Mouse (Mus musculus) testis, adult 2 months (tissue): ENCODE measurements around the gene Prrc2a. TPM values are rescaled to one million over a fixed set of nuclear protein-coding genes. Genes with fewer than 3 reads are reported as not detected.

Experiments
- H3K27ac ChIP-seq: fragments of 200-500 bp; 2 replicates; pipeline ENCODE4 v1.5.1; 2012; ENCODE audit warnings: low read depth, low read length; ENCODE audit not compliant: control insufficient read depth, insufficient read depth
- H3K27me3 ChIP-seq: fragments of 200-500 bp; 2 replicates; pipeline ENCODE4 v1.6.1; 2012; ENCODE audit warnings: mild to moderate bottlenecking, low read length, moderate library complexity; ENCODE audit not compliant: control insufficient read depth, insufficient read depth
- H3K36me3 ChIP-seq: fragments of 200-500 bp; 2 replicates; pipeline ENCODE4 v1.6.1; 2012; ENCODE audit warnings: mild to moderate bottlenecking, low read length; ENCODE audit not compliant: control insufficient read depth, insufficient read depth
- H3K4me1 ChIP-seq: fragments of 200-500 bp; 2 replicates; pipeline ENCODE4 v1.6.1; 2012; ENCODE audit warnings: low read length; ENCODE audit not compliant: control insufficient read depth, insufficient read depth
- H3K4me3 ChIP-seq: fragments of 200-500 bp; 2 replicates; pipeline ENCODE4 v1.5.1; 2012; ENCODE audit warnings: low read depth, mild to moderate bottlenecking, low read length, moderate library complexity, mixed read lengths; ENCODE audit not compliant: control insufficient read depth
- CTCF ChIP-seq: fragments of 200-500 bp; IDR thresholded peaks from 2 replicates; pipeline ENCODE4 v1.5.1; 2012; ENCODE audit warnings: low read depth, mild to moderate bottlenecking, inconsistent platforms, low read length, moderate library complexity; ENCODE audit not compliant: control insufficient read depth, insufficient read depth, insufficient replicate concordance
- POLR2A ChIP-seq: fragments of 200-500 bp; IDR thresholded peaks from 2 replicates; pipeline ENCODE4 v1.6.1; 2012; ENCODE audit warnings: low read depth, mild to moderate bottlenecking, inconsistent platforms, low read length, moderate library complexity; ENCODE audit not compliant: control insufficient read depth
- polyA plus RNA-seq: library from polyadenylated mRNA; depleted of rRNA; stranded (reverse); fragments of >200 nt; gene quantifications from 2 replicates; pipeline ENCODE4 v1.2.3, GENCODE M21; 2012; rRNA removed

Gene Prrc2a
- 515 and 563 TPM in 2 replicates for polyA plus RNA-seq

- Histone ChIP-seq H3K4me1 (peaks cover 4% of the 10 kb centered on the region), H3K36me3 (peaks cover 3% of the 10 kb centered on the region), H3K4me3 (peak within 1 kb of the TSS; percentile 94), H3K27me3 (no peaks in the 10 kb centered on the region), H3K27ac (peak within 1 kb of the TSS; percentile 99)
- TF ChIP-seq POLR2A (peak; percentile 88), CTCF (no peak)
Observed at GRCm38 (mm10) chr17:35164568-35165450, at the start of gene Prrc2a. Gene Prrc2a (minus strand): TSS chr17:35164897.

- Histone ChIP-seq H3K4me3 (no peak overlapping the region), H3K27ac (no peak overlapping the region), H3K4me1 (no peaks in the 10 kb centered on the region), H3K36me3 (no peaks in the 10 kb centered on the region), H3K27me3 (no peaks in the 10 kb centered on the region)
- TF ChIP-seq CTCF = no peak
- TF ChIP-seq POLR2A = no peak
Observed at GRCm38 (mm10) chr17:35213071-35213470, 48.4 kb upstream of the Prrc2a start.

- Histone ChIP-seq H3K36me3 (no peaks in the 10 kb centered on the region), H3K27me3 (no peaks in the 10 kb centered on the region), H3K4me3 (no peak overlapping the region), H3K4me1 (no peaks in the 10 kb centered on the region), H3K27ac (no peak overlapping the region)
- TF ChIP-seq POLR2A (no peak), CTCF (no peak)
Observed at GRCm38 (mm10) chr17:35210593-35210992, 45.9 kb upstream of the Prrc2a start.

- Histone ChIP-seq H3K4me3 (no peak overlapping the region), H3K36me3 (no peaks in the 10 kb centered on the region), H3K4me1 (0 out of 2 replicates have a peak, but pooled peaks cover under 1% of the 10 kb centered on the region), H3K27ac (no peak overlapping the region), H3K27me3 (no peaks in the 10 kb centered on the region)
- TF ChIP-seq POLR2A = no peak
- TF ChIP-seq CTCF = no peak
Observed at GRCm38 (mm10) chr17:35209785-35210535, 45.3 kb upstream of the Prrc2a start.

- Histone ChIP-seq H3K27me3 (no peaks in the 10 kb centered on the region), H3K4me3 (no peak overlapping the region), H3K27ac (no peak overlapping the region), H3K36me3 (no peaks in the 10 kb centered on the region), H3K4me1 (0 out of 2 replicates have a peak, but pooled peaks cover 2% of the 10 kb centered on the region)
- no peak for TF ChIP-seq POLR2A
- no peak for TF ChIP-seq CTCF
Observed at GRCm38 (mm10) chr17:35205380-35205769, 40.7 kb upstream of the Prrc2a start.

GRCm38 (mm10) chr17:35204494-35205379, 40.0 kb upstream of the Prrc2a start, which contains the start of gene Lta:
Gene Lta (minus strand): TSS chr17:35205351.
- TF ChIP-seq CTCF (no peak), POLR2A (no peak)
- Histone ChIP-seq H3K27ac (no peak within 1 kb of the TSS), H3K27me3 (no peaks in the 10 kb centered on the region), H3K4me3 (no peak within 1 kb of the TSS), H3K4me1 (0 out of 2 replicates have a peak, but pooled peaks cover 2% of the 10 kb centered on the region), H3K36me3 (no peaks in the 10 kb centered on the region)
